Mouse (Mus musculus) midbrain, embryonic 14.5 days (tissue): ENCODE results near the gene Samd11. TPM values are rescaled to one million over a fixed set of nuclear protein-coding genes. Genes with fewer than 3 reads are reported as not detected.

ENCODE experiments used
- ATAC-seq: fragments of 200-750 bp; cut with Nextera tagmentation; 2 replicates; pipeline ENCODE4 v1.8.0; 2017; ENCODE audit warnings: moderate number of reproducible peaks, moderate library complexity; ENCODE audit not compliant: low FRiP score, low TSS enrichment
- DNase-seq: peaks from one replicate; pipeline ENCODE4 v3.0.0-alpha.2; 2015
- H3K27ac ChIP-seq: fragments of 300-500 bp; sonication (generic); replicated peaks from 2 replicates; pipeline ENCODE4 v1.5.1; 2014; ENCODE audit warnings: mild to moderate bottlenecking, low read depth, low read length, moderate library complexity
- H3K27me3 ChIP-seq: fragments of 300-500 bp; sonication (generic); 2 replicates; pipeline ENCODE4 v1.6.1; 2014; ENCODE audit warnings: low read length, control low read depth, mixed read lengths; ENCODE audit not compliant: control insufficient read depth, insufficient read depth
- H3K36me3 ChIP-seq: fragments of 300-500 bp; sonication (generic); 2 replicates; pipeline ENCODE4 v1.6.1; 2014; ENCODE audit warnings: low read length, control low read depth; ENCODE audit not compliant: control insufficient read depth, insufficient read depth
- H3K4me1 ChIP-seq: fragments of 300-500 bp; sonication (generic); 2 replicates; pipeline ENCODE4 v1.6.1; 2014; ENCODE audit warnings: mild to moderate bottlenecking, antibody characterized with exemption, low read length, control low read depth; ENCODE audit not compliant: control insufficient read depth, insufficient read depth
- H3K4me2 ChIP-seq: fragments of 300-500 bp; sonication (generic); 2 replicates; pipeline ENCODE4 v1.6.1; 2014; ENCODE audit warnings: mild to moderate bottlenecking, low read length, moderate library complexity
- H3K4me3 ChIP-seq: fragments of 300-500 bp; sonication (generic); replicated peaks from 2 replicates; pipeline ENCODE4 v1.5.1; 2014; ENCODE audit warnings: low read depth, low read length
- H3K9ac ChIP-seq: fragments of 300-500 bp; sonication (generic); replicated peaks from 2 replicates; pipeline ENCODE4 v1.6.1; 2014; ENCODE audit warnings: mild to moderate bottlenecking, low read length, moderate library complexity
- H3K9me3 ChIP-seq: fragments of 300-500 bp; sonication (generic); 2 replicates; pipeline ENCODE4 v1.6.1; 2016; ENCODE audit warnings: low read length, control low read depth, mixed read lengths; ENCODE audit not compliant: control insufficient read depth
- WGBS: fragments of 180-500 bp; shearing (Covaris S2); extraction: QIAGEN DNeasy Blood & Tissue Kit; methylation state at CpG from one replicate; pipeline ENCODE4 v1.1.7; 2014; 5-methylcytosine and 5-hydroxymethylcytosine counted together
- polyA plus RNA-seq: library from polyadenylated mRNA; unstranded; fragments of >200 nt; fragmentation: Nextera tagmentation; extraction: Ambion mirVana; gene quantifications from 2 replicates; pipeline ENCODE4 v1.2.1, GENCODE M21; 2014

Gene Samd11
- polyA plus RNA-seq, 1 experiment from 2014 or later = 4.4 TPM

DNA sequence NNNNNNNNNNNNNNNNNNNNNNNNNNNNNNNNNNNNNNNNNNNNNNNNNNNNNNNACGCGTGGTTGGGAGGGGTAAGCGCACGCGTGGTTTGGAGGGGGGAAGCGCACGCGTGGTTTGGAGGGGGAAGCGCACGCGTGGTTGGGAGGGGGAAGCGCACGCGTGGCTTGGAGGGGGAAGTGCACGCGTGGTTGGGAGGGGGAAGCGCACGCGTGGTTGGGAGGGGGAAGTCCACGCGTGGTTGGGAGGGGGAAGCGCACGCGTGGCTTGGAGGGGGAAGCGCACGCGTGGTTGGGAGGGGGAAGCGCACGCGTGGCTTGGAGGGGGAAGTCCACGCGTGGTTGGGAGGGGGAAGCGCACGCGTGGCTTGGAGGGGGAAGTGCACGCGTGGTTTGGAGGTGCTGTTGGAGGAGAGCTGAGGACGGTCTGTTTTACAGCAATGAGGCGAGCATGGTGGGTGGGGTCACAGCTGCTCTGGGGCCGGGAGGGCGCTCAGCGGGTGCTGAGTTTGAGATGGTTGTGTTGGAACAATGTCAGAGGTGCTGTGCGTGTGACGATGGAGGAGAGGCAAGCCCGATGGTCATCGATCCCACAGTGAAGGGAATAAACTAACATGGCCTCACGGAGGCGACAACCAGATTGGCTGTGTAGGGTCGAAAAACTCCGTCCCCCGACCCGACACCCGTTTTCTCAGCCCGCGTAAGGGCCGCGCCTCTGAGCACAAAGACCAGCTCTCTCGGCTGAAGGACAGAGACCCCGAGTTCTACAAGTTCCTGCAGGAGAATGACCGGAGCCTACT, 18.6 kb downstream of the Samd11 start:
- Histone ChIP-seq H3K27me3 (no peaks in the 10 kb centered on the region), H3K4me1 (peaks cover 13% of the 10 kb centered on the region), H3K4me3 (peak overlapping the region; percentile 89), H3K9me3 (no peaks in the 10 kb centered on the region), H3K9ac (peak overlapping the region; percentile 73; the same call in 1 of the 2 replicates), H3K4me2 (peak overlapping the region; percentile 89), H3K27ac (peak overlapping the region; percentile 87; the same call in 1 of the 2 replicates), H3K36me3 (peaks cover 62% of the 10 kb centered on the region)
- 25% methylated on average over 55 of the region's 60 CpGs for WGBS
- DNase-seq (peak; percentile 8), ATAC-seq (no peak)

DNA sequence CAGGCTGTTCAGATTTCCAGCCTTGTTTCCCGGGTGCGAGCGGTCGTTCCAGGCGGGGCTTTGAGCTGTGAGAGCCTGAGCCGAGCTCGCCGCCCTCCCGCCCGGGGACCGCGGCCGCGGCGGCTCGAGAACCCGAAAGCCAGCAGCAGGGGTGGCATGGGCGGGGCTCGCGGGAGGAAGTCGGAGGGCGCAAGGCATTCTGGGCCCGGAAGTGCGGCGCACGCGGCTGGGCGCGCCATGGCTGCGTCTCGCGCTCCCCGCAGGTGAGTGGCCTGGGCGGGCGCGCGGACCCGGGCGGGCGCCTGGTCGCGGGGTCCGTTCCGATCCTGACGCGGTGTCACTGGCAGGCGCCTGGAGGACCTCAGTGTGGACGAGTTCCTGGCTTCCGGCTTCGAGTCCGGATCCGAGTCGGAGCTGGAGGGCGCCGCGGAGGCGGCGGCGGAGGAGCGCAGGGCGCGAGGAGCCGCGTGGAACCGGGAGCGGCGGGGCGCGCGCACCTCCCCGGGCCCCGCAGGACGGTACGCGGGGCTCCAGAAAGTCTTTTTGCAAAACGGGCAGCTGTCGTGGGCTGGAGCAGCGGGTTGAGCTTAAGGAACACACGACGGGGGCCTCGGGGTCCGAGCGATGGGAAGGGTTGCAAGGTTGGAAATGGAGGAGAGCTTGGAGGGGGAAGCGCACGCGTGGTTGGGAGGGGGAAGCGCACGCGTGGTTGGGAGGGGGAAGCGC, 19.5 kb downstream of the Samd11 start, which contains the start of gene Noc2l:
Gene Noc2l, plus strand, starts transcription at position 203 of the 726 bp plus-strand sequence.
- WGBS = under 1% methylated on average over 90 of the region's 90 CpGs
- no peaks in the 10 kb centered on the region for H3K27me3 ChIP-seq
- peaks cover 62% of the 10 kb centered on the region for H3K36me3 ChIP-seq
- H3K4me2 ChIP-seq = peak within 1 kb of the TSS; percentile 89
- DNase-seq (peak; percentile 97), ATAC-seq (peak; percentile 89)
- peak within 1 kb of the TSS; percentile 89 for H3K4me3 ChIP-seq
- H3K4me1 ChIP-seq = peaks cover 13% of the 10 kb centered on the region
- H3K9me3 ChIP-seq = no peaks in the 10 kb centered on the region
- H3K27ac ChIP-seq = peak within 1 kb of the TSS; percentile 89
- peak within 1 kb of the TSS; percentile 73 for H3K9ac ChIP-seq

DNA sequence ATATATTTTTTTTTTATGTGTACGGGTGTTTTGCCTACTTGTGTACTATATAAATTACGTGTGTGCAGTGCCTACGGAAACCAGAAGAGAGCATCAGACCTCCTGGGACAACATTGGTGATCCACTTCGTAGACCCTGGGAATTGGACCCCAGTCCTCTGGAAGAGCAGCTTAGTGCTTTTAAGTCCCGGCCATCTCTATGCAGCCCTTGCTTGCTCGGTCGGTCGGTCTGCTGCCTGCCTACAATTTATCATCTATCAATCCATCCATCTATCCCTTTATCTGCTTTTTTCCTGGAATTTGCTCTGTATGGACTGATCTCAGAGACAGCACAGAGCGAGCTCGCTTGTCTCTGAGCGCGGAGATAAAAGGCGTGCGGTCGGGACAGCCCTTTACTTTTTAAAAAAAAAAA, 20.1 kb downstream of the Samd11 start:
- Histone ChIP-seq H3K4me2 (peak overlapping the region; percentile 89), H3K4me3 (peak overlapping the region; percentile 89), H3K36me3 (peaks cover 62% of the 10 kb centered on the region), H3K9me3 (no peaks in the 10 kb centered on the region), H3K27ac (peak overlapping the region; percentile 87), H3K4me1 (peaks cover 13% of the 10 kb centered on the region), H3K27me3 (no peaks in the 10 kb centered on the region), H3K9ac (peak overlapping the region; percentile 73)
- ATAC-seq (peak; percentile 28), DNase-seq (peak; percentile 83)
- WGBS = 1% methylated on average over 15 of the region's 15 CpGs

DNA sequence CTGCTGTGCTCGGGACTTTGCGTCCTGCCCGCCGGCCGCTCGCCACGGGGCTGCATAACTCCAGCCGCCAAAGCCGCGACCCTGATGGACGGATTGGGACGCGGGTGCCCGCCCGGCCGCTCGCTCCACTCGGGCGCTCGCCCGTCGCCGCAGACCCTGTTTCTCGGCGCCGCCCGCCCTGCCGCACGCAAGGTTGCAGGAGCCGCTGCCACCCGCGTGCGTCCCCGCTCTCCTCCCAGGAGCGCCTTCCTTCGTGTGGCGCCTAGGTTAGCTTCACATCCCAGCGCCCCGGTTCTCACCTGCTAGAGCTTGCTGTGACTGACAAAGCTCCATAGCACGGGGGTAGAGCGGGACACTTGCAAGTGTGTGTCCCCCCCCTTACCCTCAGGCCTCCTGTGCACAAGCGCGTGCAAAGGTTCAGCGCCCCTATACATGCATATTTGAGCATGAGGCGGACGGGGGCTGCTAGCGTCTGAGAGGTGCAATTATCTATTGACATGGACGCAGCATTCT, 20.7 kb downstream of the Samd11 start, which contains the start of gene Plekhn1:
Gene Plekhn1, minus strand, starts transcription at position 157 of the 513 bp plus-strand sequence.
- Histone ChIP-seq H3K27ac (peak within 1 kb of the TSS; percentile 89), H3K27me3 (no peaks in the 10 kb centered on the region), H3K4me1 (peaks cover 13% of the 10 kb centered on the region), H3K4me2 (peak within 1 kb of the TSS; percentile 89), H3K36me3 (peaks cover 62% of the 10 kb centered on the region), H3K9ac (peak within 1 kb of the TSS; percentile 73), H3K9me3 (no peaks in the 10 kb centered on the region), H3K4me3 (peak within 1 kb of the TSS; percentile 89)
- DNase-seq (peak; percentile 89), ATAC-seq (peak; percentile 55)
- WGBS = under 1% methylated on average over 40 of the region's 48 CpGs

DNA sequence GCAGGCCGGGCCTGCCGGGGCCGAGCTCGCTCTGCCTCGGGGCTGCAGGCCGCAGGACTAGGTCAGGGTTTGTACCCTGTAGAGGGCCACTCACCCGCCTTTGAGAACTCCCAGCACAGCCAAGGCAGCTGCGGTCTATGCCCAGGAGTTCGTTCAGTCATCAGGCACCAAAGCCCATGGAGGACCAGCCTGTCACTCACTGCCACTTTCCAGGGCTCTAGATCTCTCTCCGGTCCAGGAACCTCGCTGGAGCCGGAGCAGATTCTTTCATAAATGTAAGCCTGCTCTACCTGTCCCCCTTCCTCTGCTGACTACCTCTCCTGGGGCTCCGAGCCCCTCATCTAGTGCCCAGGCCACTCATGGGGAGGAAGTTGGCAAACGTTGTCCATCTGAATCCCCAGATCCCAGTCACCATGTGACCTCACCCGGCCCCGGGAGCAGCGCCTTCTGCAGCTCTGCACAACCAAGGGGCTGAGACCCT, 21.4 kb downstream of the Samd11 start:
- Histone ChIP-seq H3K9me3 (no peaks in the 10 kb centered on the region), H3K4me3 (peak overlapping the region; percentile 89), H3K27ac (peak overlapping the region; percentile 89), H3K4me1 (peaks cover 13% of the 10 kb centered on the region), H3K36me3 (peaks cover 62% of the 10 kb centered on the region), H3K4me2 (peak overlapping the region; percentile 89), H3K27me3 (no peaks in the 10 kb centered on the region), H3K9ac (peak overlapping the region; percentile 73)
- ATAC-seq = no peak; the same call in 1 of the 2 replicates
- peak; percentile 43 for DNase-seq
- WGBS = 3% methylated on average over 17 of the region's 17 CpGs

DNA sequence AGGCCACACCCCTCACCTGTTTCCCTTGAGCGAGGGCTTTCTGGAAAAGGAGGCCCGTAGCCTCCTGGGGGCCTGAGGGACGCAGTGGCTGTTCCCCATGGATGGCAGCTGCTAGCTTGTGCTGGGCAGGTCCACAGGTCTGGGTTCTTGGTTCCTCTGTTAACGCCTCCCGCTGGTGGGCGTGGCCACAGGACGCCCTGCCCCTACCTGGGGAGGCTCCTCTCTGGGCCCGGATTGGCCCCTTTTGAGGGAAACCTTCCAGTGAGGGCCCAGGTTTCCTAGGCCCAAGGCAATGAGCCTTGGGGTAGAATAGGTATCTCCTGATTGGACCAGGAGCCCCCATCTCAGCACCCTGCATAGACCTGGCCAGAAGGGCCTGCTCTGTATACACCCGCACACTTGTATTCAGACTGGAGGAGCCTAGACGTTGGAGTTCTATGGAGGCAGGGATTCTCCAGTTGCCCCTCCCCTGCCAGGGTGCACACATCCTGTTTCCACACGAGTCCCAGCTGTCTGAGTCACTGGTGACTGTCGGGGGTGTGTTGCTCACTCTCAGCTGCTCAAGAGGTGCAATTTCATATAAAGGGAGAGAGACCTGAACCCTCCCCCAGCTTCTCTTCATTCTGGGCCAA, 26.9 kb downstream of the Samd11 start:
- Histone ChIP-seq H3K9me3 (no peaks in the 10 kb centered on the region), H3K4me2 (no peak overlapping the region), H3K4me1 (peaks cover 5% of the 10 kb centered on the region), H3K27me3 (no peaks in the 10 kb centered on the region), H3K27ac (no peak overlapping the region), H3K36me3 (peaks cover 46% of the 10 kb centered on the region), H3K4me3 (no peak overlapping the region), H3K9ac (no peak overlapping the region)
- 28% methylated on average over 12 of the region's 12 CpGs for WGBS
- DNase-seq = no peak
- no peak for ATAC-seq

DNA sequence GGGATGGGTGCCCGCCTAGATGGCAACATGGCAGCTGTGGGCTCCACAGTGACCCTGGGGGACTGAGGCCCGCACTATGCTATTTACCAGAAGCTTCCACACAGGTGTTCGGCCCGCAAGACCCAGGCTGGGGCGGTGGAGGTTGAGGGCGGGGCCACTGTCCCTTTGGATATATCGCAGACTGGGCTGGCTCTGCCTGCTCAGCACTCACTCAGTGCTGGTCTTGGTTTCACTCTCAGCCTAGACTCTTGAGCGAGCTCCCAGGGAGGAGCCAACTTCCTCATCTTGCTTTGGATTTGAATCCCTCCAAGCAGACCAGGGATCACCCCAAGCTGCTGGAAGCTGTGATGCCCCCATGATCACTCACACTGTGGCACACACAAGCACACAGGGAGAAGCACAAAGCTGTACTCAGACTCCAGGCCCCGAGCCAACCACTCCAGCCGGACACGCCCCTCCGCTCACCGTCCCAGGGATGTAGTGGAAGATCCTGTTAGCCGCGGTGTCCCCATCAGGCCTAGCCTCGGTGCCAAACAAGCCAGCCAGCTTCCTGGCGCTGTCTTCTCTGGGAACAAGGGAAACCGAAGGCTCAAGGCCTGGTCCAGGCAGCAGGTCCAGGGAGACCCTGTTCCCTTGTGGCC, 27.6 kb downstream of the Samd11 start:
- Histone ChIP-seq H3K4me2 (no peak overlapping the region), H3K4me3 (no peak overlapping the region), H3K27me3 (no peaks in the 10 kb centered on the region), H3K9ac (no peak overlapping the region), H3K27ac (no peak overlapping the region), H3K9me3 (no peaks in the 10 kb centered on the region), H3K36me3 (peaks cover 42% of the 10 kb centered on the region), H3K4me1 (no peaks in the 10 kb centered on the region)
- 32% methylated on average over 18 of the region's 18 CpGs for WGBS
- DNase-seq = peak; percentile 21
- ATAC-seq = no peak

DNA sequence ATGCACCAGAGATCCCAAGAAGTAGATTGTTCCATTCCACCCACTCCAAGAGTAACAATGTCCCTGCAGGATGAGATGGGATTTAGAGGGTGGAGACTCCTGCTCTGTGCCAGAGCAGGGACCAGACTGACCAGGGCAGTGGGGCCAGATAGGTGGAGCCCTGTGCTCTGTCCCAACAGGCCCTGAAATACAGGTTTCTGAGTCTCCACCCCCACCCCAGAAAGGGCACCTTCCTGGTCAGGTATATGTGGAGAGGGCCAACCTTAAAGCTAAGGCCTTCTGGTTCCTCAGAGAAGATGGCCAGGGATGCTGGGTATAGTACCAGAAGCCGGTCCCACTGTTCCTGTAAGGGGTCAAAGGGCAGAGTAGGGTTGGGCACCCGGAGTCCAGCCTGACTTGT, 31.2 kb downstream of the Samd11 start:
- Histone ChIP-seq H3K9me3 (no peaks in the 10 kb centered on the region), H3K4me3 (no peak overlapping the region), H3K4me1 (no peaks in the 10 kb centered on the region), H3K27ac (no peak overlapping the region), H3K4me2 (no peak overlapping the region), H3K27me3 (no peaks in the 10 kb centered on the region), H3K9ac (no peak overlapping the region), H3K36me3 (peaks cover 6% of the 10 kb centered on the region)
- ATAC-seq = no peak
- 83% methylated on average over 2 of the region's 2 CpGs for WGBS
- DNase-seq = no peak
